Mouse (Mus musculus) stomach, postnatal 0 days (tissue): Measurements from ENCODE around the gene Rev1. TPM values are rescaled to one million over a fixed set of nuclear protein-coding genes. Genes with fewer than 3 reads are reported as not detected.
A peak's percentile ranks its signal among the peaks of the same experiment; 100 is the strongest.
"Not testable (repeated sequence)": the region's sequence is repeated elsewhere in the genome, so short reads cannot be mapped to it uniquely, and the experiment has no call there.

Experiments used
- ATAC-seq: fragments of 200-750 bp; cut with Nextera tagmentation; 2 replicates; pipeline ENCODE4 v1.8.0; 2017; ENCODE audit not compliant: low FRiP score, low TSS enrichment
- DNase-seq: peaks from one replicate; pipeline ENCODE4 v3.0.0-alpha.2; 2016; ENCODE audit warnings: low spot score
- H3K27ac ChIP-seq: fragments of 300-500 bp; sonication (generic); replicated peaks from 2 replicates; pipeline ENCODE4 v1.5.1; 2014; ENCODE audit warnings: mild to moderate bottlenecking, control low read depth
- H3K27me3 ChIP-seq: fragments of 300-500 bp; sonication (generic); 2 replicates; pipeline ENCODE4 v1.6.1; 2014; ENCODE audit warnings: low read length; ENCODE audit not compliant: control insufficient read depth, insufficient read depth
- H3K36me3 ChIP-seq: fragments of 300-500 bp; sonication (generic); 2 replicates; pipeline ENCODE4 v1.6.1; 2014; ENCODE audit warnings: low read length, mixed read lengths; ENCODE audit not compliant: control insufficient read depth, insufficient read depth
- H3K4me1 ChIP-seq: fragments of 300-500 bp; sonication (generic); replicated peaks from 2 replicates; pipeline ENCODE4 v1.6.1; 2014; ENCODE audit warnings: antibody characterized with exemption; ENCODE audit not compliant: control insufficient read depth, insufficient read depth
- H3K4me2 ChIP-seq: fragments of 300-500 bp; sonication (generic); replicated peaks from 2 replicates; pipeline ENCODE4 v1.6.1; 2014; ENCODE audit warnings: low read depth, mild to moderate bottlenecking, control low read depth, moderate library complexity
- H3K4me3 ChIP-seq: fragments of 300-500 bp; sonication (generic); 2 replicates; pipeline ENCODE4 v1.5.1; 2014; ENCODE audit warnings: low read depth, low read length, control low read depth
- H3K9ac ChIP-seq: fragments of 300-500 bp; sonication (generic); 2 replicates; pipeline ENCODE4 v1.6.1; 2014; ENCODE audit warnings: mild to moderate bottlenecking, low read length, control low read depth, mixed read lengths
- H3K9me3 ChIP-seq: fragments of 300-500 bp; sonication (generic); 2 replicates; pipeline ENCODE4 v1.6.1; 2016; ENCODE audit warnings: low read length; ENCODE audit not compliant: control insufficient read depth
- CTCF ChIP-seq: IDR thresholded peaks from 2 replicates; pipeline ENCODE4 v1.5.1; 2016; ENCODE audit warnings: antibody characterized with exemption, low read depth, mild to moderate bottlenecking, moderate library complexity
- EP300 ChIP-seq: optimal IDR thresholded peaks from 2 replicates; pipeline ENCODE3; 2016; ENCODE audit warnings: antibody characterized with exemption
- WGBS: fragments of 180-500 bp; shearing (Covaris S2); extraction: QIAGEN DNeasy Blood & Tissue Kit; methylation state at CpG from one replicate; pipeline ENCODE4 v1.1.7; 2014; 5-methylcytosine and 5-hydroxymethylcytosine counted together
- polyA plus RNA-seq: library from polyadenylated mRNA; unstranded; fragments of >200 nt; fragmentation: Nextera tagmentation; extraction: Ambion mirVana; gene quantifications from 2 replicates; pipeline ENCODE4 v1.2.1, GENCODE M21; 2015

The Rev1 gene
- polyA plus RNA-seq, 1 experiment from 2014 or later: 8.4 TPM

- ATAC-seq (no peak), DNase-seq (peak; percentile 26)
- Histone ChIP-seq H3K36me3 (no peaks in the 10 kb centered on the region), H3K4me3 (no peak overlapping the region), H3K9ac (no peak overlapping the region), H3K27ac (no peak overlapping the region), H3K27me3 (no peaks in the 10 kb centered on the region), H3K9me3 (no peaks in the 10 kb centered on the region), H3K4me1 (no peaks in the 10 kb centered on the region), H3K4me2 (no peak overlapping the region)
- TF ChIP-seq EP300: no peak
- no peak for TF ChIP-seq CTCF
- 67% methylated on average over 7 of the region's 7 CpGs for WGBS
Observed at GRCm38 (mm10) chr1:38109786-38110185, 19.8 kb downstream of the Rev1 start.

GRCm38 (mm10) chr1:38103813-38104212 is 25.8 kb downstream of the Rev1 start:
- H3K36me3 ChIP-seq: no peaks in the 10 kb centered on the region
- no peak for TF ChIP-seq EP300
- no peak overlapping the region for H3K4me3 ChIP-seq
- ATAC-seq (no peak), DNase-seq (no peak)
- no peak overlapping the region for H3K9ac ChIP-seq
- no peaks in the 10 kb centered on the region for H3K9me3 ChIP-seq
- WGBS: 43% methylated on average over 3 of the region's 3 CpGs
- no peaks in the 10 kb centered on the region for H3K27me3 ChIP-seq
- no peaks in the 10 kb centered on the region for H3K4me1 ChIP-seq
- no peak overlapping the region for H3K27ac ChIP-seq
- H3K4me2 ChIP-seq: no peak overlapping the region

GRCm38 (mm10) chr1:38103214-38103613 is 26.4 kb downstream of the Rev1 start:
- Histone ChIP-seq H3K4me3 (no peak overlapping the region), H3K27ac (no peak overlapping the region), H3K9ac (no peak overlapping the region), H3K9me3 (no peaks in the 10 kb centered on the region), H3K36me3 (no peaks in the 10 kb centered on the region), H3K4me1 (no peaks in the 10 kb centered on the region), H3K27me3 (no peaks in the 10 kb centered on the region), H3K4me2 (no peak overlapping the region)
- TF ChIP-seq EP300 (no peak), CTCF (no peak)
- no peak for DNase-seq
- no peak for ATAC-seq
- WGBS: 63% methylated on average over 1 of the region's 1 CpGs

GRCm38 (mm10) chr1:38081316-38081715 is 48.3 kb downstream of the Rev1 start:
- H3K36me3 ChIP-seq: peaks cover 3% of the 10 kb centered on the region; the same call in 1 of the 2 replicates
- TF ChIP-seq CTCF (no peak), EP300 (no peak)
- no peaks in the 10 kb centered on the region for H3K4me1 ChIP-seq
- no peak overlapping the region for H3K4me2 ChIP-seq
- no peak overlapping the region for H3K4me3 ChIP-seq
- no peak for DNase-seq
- H3K27ac ChIP-seq: no peak overlapping the region
- no peak overlapping the region for H3K9ac ChIP-seq
- no peaks in the 10 kb centered on the region for H3K9me3 ChIP-seq
- 63% methylated on average over 8 of the region's 8 CpGs for WGBS
- ATAC-seq: no peak
- H3K27me3 ChIP-seq: no peaks in the 10 kb centered on the region

- Histone ChIP-seq H3K9ac (no peak overlapping the region), H3K27me3 (no peaks in the 10 kb centered on the region), H3K27ac (no peak overlapping the region), H3K4me2 (no peak overlapping the region), H3K4me3 (no peak overlapping the region), H3K4me1 (no peaks in the 10 kb centered on the region), H3K9me3 (no peaks in the 10 kb centered on the region), H3K36me3 (peaks cover 2% of the 10 kb centered on the region; the same call in 1 of the 2 replicates)
- ATAC-seq (no peak), DNase-seq (no peak)
- WGBS: 53% methylated on average over 8 of the region's 8 CpGs
- TF ChIP-seq CTCF (no peak), EP300 (no peak)
Observed at GRCm38 (mm10) chr1:38071326-38071725, 58.3 kb downstream of the Rev1 start.

- Histone ChIP-seq H3K9ac (no peak overlapping the region), H3K4me2 (no peak overlapping the region), H3K9me3 (no peaks in the 10 kb centered on the region), H3K27me3 (no peaks in the 10 kb centered on the region), H3K27ac (no peak overlapping the region), H3K4me3 (no peak overlapping the region), H3K4me1 (no peaks in the 10 kb centered on the region), H3K36me3 (peaks cover 8% of the 10 kb centered on the region; the same call in 1 of the 2 replicates)
- TF ChIP-seq CTCF: no peak
- WGBS: 95% methylated on average over 10 of the region's 10 CpGs
- no peak for ATAC-seq
- DNase-seq: no peak
Observed at GRCm38 (mm10) chr1:38067276-38067675, 62.3 kb downstream of the Rev1 start.

- H3K27ac ChIP-seq, H3K4me3 ChIP-seq, ATAC-seq, H3K36me3 ChIP-seq, H3K4me2 ChIP-seq, DNase-seq, H3K9ac ChIP-seq, H3K9me3 ChIP-seq, H3K27me3 ChIP-seq, H3K4me1 ChIP-seq: not testable (repeated sequence)
- 91% methylated on average over 2 of the region's 2 CpGs for WGBS
Observed at GRCm38 (mm10) chr1:38062156-38062555, 67.4 kb downstream of the Rev1 start.
